Mouse (Mus musculus): ENCODE data around the gene Siah1b.

The Siah1b gene

GRCm38 (mm10) chrX:164076040-164076775 is at the start of gene Siah1b:
Gene Siah1b (minus strand): TSS chrX:164076493.
- peak; percentile 68 for DNase-seq (ENCODE audit: low spot score)

- no peak for DNase-seq (ENCODE audit: low spot score)
These were observed 47.6 kb upstream of the Siah1b start for GRCm38 (mm10) chrX:164123942-164124341.

DNA sequence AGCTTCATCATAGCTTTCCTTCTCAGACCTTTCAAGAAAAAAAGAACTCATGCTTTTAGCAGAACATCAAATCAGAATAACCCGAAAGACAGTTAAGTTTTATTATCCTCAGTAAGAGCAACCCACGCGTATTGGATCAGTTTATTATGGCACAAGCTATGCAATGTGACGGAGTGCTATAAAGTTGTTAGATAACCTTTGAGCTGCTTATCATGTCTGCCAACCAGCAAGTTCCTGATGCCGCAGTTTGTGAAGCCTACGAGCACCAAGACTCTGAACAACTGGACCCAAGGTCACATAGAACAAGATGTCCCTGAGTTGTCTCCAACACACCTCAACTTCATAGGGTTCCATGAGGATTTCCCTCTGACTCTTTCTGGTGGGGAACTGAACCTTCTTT is 37.5 kb upstream of the Siah1b start:
- no peak for DNase-seq (ENCODE audit: low spot score)

DNA sequence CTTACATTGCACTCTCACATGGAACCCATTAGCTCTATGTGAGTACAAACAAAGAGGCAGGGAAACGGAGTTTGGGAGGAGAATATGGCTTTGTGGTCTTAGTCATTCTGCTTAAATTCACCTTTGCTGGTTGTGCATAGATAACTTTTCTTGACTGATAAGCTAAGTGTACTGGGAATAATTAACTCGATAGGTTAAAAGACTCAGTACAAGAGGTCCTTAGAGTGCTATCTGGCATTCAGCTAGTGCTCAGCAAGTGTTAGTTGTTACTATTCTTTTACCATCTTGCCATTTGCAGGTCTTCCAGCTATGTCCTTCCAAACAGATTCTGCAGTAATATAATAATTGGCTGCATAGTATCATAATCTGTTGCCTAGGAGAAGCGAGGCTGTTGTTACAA is 34.9 kb upstream of the Siah1b start:
- DNase-seq (ENCODE audit: low spot score), result no peak

DNA sequence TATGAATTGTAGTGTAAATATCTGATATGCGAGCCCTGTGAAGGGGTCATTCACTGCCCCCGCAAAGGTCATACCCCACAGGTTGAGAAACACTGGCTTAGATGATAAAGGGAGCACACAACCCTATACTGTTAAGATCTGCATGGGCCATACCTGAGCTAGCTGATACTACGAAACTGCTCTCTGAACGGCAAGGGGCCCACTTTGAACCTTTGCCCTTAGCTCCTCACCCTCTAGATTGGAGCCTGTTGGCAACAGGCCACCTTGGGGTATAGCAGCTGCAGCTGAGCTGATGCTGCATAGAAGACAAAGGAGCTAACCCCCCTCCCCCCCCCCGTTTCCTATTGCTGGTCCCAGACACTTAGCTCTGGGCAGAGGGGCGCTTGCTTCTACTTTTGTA is 26.4 kb upstream of the Siah1b start:
- DNase-seq (ENCODE audit: low spot score), result no peak

DNA sequence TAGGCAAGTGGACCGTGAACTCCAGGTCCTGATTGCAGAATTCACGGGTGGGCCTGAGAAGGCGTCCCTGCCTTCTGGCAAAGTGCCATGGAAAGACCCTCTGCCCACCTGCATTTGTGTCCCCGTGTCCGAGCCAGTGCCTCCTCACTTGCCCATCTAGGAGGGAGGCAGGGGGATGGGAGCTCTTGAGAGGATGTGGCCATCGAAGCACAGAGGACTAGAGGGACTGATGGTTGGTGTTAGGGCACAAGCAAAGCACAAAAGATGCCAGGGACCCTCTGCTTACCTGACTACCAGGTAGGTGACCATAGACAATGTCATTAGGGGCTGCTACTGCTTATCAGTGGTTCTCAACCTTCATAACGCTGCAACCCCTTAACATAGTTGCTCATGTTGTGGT is 25.9 kb upstream of the Siah1b start:
- no peak for DNase-seq (ENCODE audit: low spot score)

DNA sequence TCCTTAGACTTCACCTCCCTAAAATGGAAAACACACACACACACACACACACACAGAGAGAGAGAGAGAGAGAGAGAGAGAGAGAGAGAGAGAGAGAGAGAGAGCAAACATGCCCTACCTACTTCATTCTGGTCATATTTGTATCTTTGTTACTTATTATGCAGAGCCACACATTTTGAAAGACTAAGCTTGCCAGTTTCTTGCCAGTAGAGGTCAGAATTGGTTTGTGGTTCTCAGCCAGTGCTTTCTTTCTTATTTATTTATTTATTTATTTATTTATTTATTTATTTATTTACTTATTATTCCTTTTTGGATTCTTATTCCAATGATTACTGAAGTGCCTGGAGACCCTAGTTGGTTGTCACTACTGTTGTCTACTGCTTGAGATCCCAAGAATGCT is 25.2 kb upstream of the Siah1b start:
- DNase-seq (ENCODE audit: low spot score), result no peak

GRCm38 (mm10) chrX:164095838-164096237 is 19.5 kb upstream of the Siah1b start:
- DNase-seq (ENCODE audit: low spot score), result no peak

DNA sequence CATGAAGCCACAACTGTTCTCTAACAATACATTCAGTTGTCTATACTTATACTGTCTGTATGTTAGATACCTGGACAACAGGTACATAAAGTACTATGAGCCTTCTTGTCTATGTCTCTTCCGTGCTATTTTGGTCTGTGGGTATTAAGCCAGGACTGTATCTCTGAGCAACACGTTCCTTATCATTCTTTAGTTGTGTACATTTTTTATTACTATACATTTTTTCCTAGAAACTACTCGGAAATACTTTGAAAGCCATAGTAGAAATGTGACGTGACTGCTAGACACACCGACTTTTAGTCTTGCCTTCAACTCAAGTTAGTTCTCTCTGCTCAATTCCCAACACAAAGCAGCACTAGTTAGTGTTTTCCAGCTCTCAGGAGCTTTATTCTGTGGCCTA is 17.1 kb upstream of the Siah1b start:
- DNase-seq (ENCODE audit: low spot score), result no peak

- DNase-seq (ENCODE audit: low spot score), result no peak
These were observed 16.2 kb upstream of the Siah1b start for GRCm38 (mm10) chrX:164092300-164093169.

- no peak for DNase-seq (ENCODE audit: low spot score)
These were observed 13.6 kb upstream of the Siah1b start for GRCm38 (mm10) chrX:164089916-164090315.

GRCm38 (mm10) chrX:164088582-164088981 is 12.3 kb upstream of the Siah1b start, which contains the start of gene Cltrn:
Gene Cltrn (plus strand): TSS chrX:164088830.
- DNase-seq (ENCODE audit: low spot score), result no peak

DNA sequence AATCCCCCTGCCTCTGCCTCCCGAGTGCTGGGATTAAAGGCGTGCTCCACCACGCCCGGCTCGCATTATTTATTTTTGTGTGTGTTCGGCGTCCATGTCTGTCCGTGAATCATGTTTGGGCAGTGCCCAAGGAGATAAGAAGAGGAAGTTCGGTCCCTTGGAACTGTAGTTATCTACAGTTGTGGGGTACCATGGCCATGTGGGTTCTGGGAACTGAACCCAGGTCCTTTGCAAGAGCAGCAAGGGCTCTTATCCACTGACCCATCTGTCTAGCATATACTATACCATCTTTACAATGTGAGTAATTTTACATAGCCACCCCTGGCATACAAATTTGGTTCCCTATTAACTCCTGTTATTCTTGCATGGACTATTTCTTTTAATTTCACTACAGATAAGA is 5.7 kb upstream of the Siah1b start:
- no peak for DNase-seq (ENCODE audit: low spot score)

GRCm38 (mm10) chrX:164068968-164069367 is 7.3 kb downstream of the Siah1b start:
- DNase-seq (ENCODE audit: low spot score), result no peak

GRCm38 (mm10) chrX:164066185-164066584 is 10.1 kb downstream of the Siah1b start:
- peak; percentile 16 for DNase-seq (ENCODE audit: low spot score)

GRCm38 (mm10) chrX:164059070-164059469 is 17.2 kb downstream of the Siah1b start:
- no peak for DNase-seq (ENCODE audit: low spot score)

- DNase-seq (ENCODE audit: low spot score), result no peak
These were observed 17.8 kb downstream of the Siah1b start for GRCm38 (mm10) chrX:164058523-164058922.

DNA sequence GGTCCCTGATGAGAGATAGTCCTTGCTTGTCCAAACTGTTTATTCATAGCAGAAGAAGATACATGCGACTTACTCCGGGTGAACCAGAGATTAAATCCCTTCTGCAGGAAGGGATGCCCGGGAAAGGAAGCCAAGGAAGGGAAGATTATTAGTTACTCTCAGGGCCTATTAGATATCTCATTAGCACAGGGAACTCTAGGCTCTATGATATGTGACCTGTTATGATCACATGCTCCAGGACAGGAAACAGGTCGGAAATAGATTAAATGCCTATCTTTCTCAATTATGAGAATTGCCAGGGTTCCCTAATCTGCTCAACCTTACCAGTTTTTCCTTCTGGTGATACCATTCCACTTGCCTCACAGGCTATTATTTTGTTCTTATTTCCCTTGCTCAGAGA is 20.6 kb downstream of the Siah1b start:
- DNase-seq (ENCODE audit: low spot score), result no peak

- DNase-seq (ENCODE audit: low spot score), result no peak
These were observed 29.6 kb downstream of the Siah1b start for GRCm38 (mm10) chrX:164046736-164047135.

DNA sequence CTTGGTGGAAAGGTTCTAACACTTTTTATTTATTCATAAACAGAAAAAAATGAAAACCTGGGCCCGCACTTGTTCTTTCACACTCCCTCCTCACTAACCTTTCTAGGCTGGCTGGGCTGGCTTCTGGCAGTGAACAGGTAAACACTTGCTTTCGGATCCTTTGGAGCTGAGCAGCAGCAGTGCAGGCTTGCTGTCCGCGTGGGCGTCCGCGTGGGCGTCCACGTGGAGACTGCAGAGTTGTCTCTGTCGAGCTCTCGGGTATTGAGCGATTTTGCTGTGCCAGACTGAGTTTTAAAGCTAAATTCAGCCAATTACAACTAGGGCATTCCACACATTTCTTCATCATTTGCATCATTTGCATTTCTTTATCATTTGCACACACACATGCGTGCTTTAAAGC is 34.2 kb downstream of the Siah1b start:
- no peak for DNase-seq (ENCODE audit: low spot score)

- DNase-seq (ENCODE audit: low spot score), result no peak
These were observed 37.4 kb downstream of the Siah1b start for GRCm38 (mm10) chrX:164038882-164039281.

GRCm38 (mm10) chrX:164035931-164036330 is 40.4 kb downstream of the Siah1b start:
- no peak for DNase-seq (ENCODE audit: low spot score)

DNA sequence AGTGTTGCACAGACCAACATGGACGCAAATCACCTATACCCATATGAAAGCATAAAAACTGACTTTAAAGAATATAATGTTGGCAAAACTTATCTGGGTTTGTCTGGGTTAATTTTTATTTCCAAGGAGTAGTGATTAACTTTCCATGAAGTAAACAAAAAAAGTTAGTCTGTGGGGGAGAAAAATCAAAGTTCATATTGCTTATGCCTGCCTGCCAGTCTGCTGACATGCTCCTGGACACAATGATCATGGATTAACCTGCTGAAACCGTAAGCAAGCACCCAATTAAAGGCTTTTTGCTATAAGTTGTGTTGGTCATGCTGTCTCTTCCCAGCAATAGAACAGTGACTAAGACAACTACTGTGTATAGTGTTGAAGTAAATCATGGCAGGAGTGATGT is 40.9 kb downstream of the Siah1b start:
- DNase-seq (ENCODE audit: low spot score), result no peak

All from ovary, postnatal 10 days (tissue).